Mouse (Mus musculus): Measurements from ENCODE around the gene Slc41a1.

DNA sequence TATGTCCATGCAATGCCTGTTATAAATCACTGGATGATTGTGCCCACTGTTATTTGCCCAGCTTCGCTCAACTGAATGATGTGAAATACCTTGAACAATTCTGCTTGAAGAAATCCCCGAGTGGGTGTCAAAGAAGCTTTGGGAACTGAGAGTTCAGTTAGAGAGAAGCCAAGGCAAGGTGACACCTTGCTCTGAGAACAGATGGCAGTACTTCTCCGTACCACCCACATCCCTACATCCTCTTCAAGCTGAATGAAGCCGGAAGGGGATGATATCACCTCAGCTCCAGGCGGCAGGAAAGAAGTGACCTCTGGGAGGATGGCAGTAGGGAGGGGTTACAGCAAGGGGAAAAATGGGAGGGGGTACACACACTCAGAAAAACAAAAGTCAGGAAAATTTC is 3.7 kb upstream of the Slc41a1 start:
- TF ChIP-seq CTCF (IDR thresholded peaks at IDR 0.05; ENCODE audit: borderline replicate concordance, insufficient read depth, low read depth, low read length) (no peak), POLR2A (IDR thresholded peaks at IDR 0.05; ENCODE audit: borderline replicate concordance, insufficient read depth, low read length) (no peak)

All from cerebellum, adult 2 months (tissue).